Mouse (Mus musculus) lung, postnatal 10 days (tissue): ENCODE measurements around the gene Gnao1.

ENCODE experiments used
- DNase-seq: peaks from one replicate; pipeline ENCODE4 v3.0.0; 2021

Gnao1 gene

GRCm38 (mm10) chr8:93809686-93810027, at the start of gene Gnao1:
Gene Gnao1, plus strand, starts transcription at chr8:93809966.
- DNase-seq = no peak

DNA sequence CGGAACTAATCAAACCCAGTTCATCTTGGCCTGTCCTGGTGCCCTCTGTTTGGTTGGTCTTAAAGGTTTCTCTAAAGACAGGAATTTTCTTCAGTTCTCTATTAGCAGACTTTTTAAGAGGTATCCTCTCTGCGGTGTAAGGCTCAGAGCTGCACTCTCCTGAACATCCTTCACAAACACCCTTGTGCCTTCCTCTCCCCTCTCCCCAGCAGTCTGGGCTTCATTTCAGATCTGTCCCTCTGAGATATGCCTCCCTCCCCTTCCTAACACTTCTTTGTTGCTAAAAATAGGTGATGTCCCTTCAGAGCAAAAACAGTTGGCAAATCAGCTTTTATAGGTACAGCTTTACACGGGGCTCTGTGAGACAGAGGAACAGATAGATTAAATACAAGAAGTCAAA, 32.2 kb upstream of the Gnao1 start:
- DNase-seq = no peak

GRCm38 (mm10) chr8:93809226-93809625, 540 bp upstream of the Gnao1 start:
- no peak for DNase-seq

DNA sequence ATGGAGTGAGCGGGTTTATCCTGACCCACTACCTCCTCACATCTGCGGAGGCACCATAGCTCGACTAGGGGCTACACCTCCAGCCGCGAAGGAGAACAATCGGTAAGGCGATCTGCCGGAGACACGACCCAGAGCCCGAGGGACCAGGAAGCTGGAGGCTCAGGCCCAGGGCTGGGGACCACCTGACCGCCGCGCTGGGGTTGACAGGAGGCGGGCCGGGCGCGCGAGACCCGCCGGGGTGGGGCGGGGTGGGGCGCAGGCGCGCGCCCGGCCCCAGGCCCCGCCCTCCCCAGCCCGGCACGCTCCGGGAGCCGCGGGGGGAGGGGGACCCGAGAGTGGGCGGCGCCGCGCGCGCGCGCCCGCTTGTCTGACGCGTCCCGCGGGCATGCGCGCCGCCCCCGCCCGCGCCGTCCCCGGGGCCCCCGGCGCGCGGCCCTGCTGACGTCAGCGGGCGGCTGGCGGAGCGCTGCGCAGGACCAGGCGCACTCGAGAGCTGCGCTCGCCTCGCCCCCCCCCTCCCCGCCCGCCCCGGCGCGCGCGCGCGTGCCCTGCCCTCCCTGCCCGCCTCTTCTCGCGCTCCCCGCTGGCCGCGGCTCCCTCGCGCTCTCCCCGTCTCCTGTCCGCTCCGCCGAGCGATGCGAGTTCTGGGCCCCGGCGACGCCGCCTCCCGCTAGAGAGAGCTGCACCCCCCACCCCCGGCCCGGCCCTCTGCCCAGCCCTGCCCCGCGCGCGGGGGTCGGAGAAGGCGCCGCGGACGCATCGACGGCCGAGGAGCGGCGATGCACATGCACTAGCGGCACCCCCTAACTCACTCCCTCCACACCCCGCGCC, 477 bp downstream of the Gnao1 start:
- peak; percentile 84 for DNase-seq

GRCm38 (mm10) chr8:93810859-93811602, 1.3 kb downstream of the Gnao1 start:
- no peak for DNase-seq

GRCm38 (mm10) chr8:93811719-93812475, 2.1 kb downstream of the Gnao1 start:
- no peak for DNase-seq

- DNase-seq = no peak
These were observed 3.0 kb downstream of the Gnao1 start for GRCm38 (mm10) chr8:93812566-93813404.

GRCm38 (mm10) chr8:93813405-93813761, 3.6 kb downstream of the Gnao1 start:
- DNase-seq = peak; percentile 92

GRCm38 (mm10) chr8:93814266-93814665, 4.5 kb downstream of the Gnao1 start:
- no peak for DNase-seq

DNA sequence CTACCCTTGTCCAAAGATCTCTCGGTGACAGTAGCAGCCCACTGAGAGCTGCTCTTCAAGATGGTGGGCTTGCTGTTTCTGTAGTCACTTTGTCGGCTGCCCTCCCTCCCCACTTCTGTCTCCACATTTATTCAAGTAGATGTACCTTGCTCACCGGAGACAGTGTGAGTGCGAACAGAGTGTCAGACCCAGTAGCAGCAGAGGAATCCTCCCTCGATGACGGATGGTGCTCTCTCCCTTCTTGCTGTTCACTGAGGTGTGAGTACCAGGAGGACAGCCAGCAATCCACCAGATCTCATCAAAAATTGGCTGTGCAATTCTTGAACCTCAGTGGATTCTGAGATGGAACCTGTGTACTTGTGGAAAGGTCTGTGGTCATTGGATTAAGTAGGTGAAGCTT, 6.5 kb downstream of the Gnao1 start:
- no peak for DNase-seq

DNA sequence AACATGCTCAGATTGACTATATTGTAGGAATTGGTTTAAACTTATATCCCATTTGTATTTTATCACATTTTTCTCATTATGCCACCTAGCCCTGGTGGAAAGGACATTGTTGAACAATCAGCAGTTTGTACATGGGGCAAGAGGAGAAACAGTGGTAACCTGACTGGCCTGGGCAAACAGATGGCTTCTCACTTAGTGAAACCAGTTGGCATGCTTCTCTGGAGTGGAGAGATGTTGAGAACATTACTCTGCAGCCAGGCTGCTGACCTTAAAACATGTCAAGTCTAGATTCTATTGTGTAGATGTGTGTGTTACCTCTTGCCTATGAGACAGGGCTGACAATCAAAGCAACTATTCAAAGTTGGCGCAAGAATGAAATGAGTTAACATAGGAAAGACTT, 7.6 kb downstream of the Gnao1 start:
- DNase-seq = no peak

GRCm38 (mm10) chr8:93819929-93820328, 10.2 kb downstream of the Gnao1 start:
- DNase-seq = no peak

DNA sequence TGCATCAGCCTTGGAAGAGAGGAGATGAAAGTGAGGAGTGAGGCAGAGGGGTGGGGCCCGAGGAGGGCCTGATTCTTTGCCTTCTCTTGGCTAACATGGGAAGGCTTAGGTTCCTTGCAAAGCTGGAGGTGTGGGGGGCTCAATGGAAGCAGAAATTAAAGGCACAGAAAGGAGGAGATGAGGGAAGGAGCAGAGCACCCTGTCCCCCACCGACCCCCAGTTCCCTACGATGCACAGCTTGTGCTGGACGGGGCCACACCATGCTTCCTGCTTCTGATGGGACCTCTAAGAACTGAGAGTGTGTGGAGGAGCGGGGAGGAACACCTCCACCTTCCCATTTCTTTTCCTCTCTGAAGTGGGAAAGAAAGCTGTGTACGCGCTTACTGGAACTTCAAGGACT, 11.6 kb downstream of the Gnao1 start:
- DNase-seq = no peak

DNA sequence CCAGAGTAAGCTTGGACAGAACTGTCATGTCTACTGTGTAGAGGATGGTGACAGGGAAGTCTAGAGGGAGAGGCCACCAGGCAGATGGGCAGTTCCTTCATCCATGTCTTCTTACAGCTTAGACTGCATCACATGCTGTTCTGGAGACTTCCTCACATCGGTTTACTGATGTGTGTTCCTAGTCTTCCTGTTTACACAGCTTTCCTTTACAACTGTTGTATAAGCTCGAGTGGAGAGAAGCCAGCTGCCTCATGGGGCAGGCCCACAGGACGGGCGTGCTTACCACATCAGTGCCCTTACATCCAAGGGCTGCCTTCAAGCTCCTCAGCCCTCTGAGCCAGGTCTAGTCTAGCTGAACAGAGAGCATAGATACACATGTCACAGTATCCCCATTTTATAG, 15.6 kb downstream of the Gnao1 start:
- peak; percentile 68 for DNase-seq

DNA sequence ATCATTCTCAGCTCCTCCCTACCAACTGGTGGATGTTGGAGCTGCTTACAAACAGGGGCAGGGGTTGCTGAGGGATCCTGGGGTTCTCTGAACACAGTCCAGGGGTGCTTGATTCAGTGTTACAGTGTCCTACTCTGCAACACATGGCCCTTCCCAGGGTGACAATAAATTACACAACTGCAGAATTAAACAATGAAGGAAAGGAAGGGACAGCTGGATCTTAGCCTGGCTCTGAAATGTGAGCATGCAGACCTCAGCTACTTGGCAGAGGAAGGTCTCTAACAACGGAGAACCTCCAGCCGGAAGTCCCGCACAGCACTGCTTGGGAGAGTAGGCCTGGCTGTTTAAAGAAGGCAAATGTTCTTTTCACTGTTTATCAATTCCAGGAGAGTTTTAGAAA, 20.9 kb downstream of the Gnao1 start:
- DNase-seq = peak; percentile 50

DNA sequence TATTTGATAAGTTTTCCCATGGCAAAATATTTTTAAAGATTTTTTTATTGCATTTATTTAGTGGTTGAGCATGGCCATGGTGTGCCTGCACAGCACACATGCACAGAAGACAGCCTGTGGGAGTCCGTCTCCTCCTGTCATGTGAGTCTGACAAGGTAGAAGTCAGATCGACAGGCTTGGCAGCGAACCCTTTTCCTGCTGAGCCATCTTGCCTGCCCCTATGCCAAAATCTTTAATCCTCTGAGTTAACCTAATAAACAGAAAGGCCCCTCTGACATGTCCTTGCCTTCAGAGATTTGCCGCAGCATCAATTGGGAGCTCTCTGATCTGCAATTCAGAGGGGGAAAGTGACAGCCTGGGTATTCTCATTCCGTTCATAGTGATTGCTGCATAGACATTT, 26.0 kb downstream of the Gnao1 start:
- no peak for DNase-seq

- DNase-seq = no peak
These were observed 29.3 kb downstream of the Gnao1 start for GRCm38 (mm10) chr8:93839113-93839512.

GRCm38 (mm10) chr8:93840486-93840885, 30.7 kb downstream of the Gnao1 start:
- DNase-seq = no peak

DNA sequence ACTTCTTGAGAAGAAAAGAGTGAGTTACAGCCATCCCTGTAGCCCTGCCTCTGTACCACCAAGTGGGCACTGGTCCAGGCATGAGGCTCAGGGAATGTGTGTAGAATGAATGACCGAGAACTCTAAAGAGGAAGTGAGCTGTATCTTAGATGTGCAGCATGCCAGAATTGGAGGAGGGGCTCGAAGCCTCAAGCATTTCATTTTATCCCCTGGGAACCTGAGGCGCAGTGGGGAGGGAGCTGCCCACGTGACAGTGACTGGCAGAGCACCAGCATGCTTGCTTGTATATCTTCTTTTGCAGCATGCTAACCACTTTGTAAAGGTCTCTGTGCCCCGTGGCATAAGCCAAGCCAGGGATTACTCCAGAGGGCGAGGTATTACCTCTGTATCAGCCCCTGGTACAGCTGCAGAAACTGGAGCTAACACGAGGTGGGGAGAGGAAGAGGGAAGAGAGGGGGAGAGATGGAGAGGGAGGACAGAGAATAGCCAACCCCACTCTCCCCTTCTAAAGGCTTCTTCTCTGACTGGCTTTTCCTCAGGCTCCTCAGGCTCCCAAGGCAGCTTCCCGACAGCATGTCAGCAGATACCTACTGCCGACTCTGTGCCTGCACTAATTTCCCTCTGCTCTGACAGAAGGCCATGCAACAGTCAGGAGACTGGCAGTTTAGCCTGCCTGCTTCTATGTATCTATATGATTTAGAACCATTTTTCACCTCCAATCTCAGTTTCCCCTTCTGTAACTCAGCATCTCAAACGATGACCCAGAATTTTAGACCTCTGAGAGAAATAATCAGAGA, 31.4 kb downstream of the Gnao1 start:
- peak; percentile 53 for DNase-seq

DNA sequence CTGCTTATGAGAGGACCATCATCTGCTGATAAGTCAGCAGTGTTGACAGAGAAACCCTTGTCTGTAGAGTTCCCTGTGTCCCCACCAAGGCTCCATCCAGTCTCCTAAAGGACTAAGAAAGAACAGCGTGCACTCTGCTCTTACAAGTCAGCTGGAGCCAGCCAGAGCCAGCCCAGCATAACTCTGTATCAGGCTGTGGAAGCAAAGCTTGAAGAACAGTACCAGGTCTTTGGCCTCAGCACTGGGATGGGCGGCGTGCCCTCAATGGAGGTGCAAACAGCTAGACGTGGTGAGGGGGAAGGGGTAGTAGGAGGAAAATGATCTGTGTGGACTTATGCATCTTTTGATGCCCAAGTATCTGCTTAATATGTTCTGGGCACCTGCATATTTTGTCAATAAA, 32.8 kb downstream of the Gnao1 start:
- DNase-seq = no peak

DNA sequence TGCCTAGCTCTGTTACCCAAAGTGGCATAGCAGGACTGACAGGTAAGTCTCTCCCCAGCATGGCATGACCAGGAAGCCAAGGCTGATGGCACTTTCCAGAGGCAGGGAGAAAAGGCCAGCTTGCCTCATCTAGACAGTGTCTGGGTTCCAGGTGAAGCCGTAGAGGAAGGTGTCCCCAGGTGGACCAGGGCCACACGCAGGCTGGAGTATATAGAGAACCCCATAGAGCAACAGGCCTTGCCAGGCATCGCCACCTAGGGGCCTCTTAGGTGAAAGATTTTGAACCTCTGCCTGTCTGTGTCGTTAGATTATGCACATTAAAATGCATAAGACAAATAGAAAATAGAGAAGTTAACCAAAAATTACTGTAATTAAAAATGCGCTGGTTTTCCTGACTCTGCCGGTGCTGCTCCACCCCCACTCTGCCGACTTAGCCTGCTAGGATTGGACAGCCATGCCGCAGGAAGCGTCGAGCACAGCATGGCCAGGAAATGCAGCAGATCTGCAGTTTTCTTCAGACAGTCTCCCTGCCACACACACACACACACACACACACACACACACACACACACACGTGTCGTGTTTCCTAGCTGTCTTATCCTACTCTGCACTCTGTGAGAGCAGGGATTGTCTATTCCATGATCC, 34.2 kb downstream of the Gnao1 start:
- DNase-seq = peak; percentile 48
